Mouse (Mus musculus) thymus, adult 2 months (tissue): ENCODE data around the gene Slc35d1.

Source experiments
- CTCF ChIP-seq: fragments of 200-500 bp; IDR thresholded peaks from 2 replicates; pipeline ENCODE4 v1.5.1; 2012; ENCODE audit warnings: mild to moderate bottlenecking, control low read depth, low read length, moderate library complexity, borderline replicate concordance; ENCODE audit not compliant: control insufficient read depth, poor library complexity, insufficient read depth; ENCODE audit errors: extremely low read depth
- POLR2A ChIP-seq: fragments of 200-500 bp; IDR thresholded peaks from 2 replicates; pipeline ENCODE4 v1.6.1; 2012; ENCODE audit warnings: mild to moderate bottlenecking, low read length, control low read depth, moderate library complexity; ENCODE audit not compliant: control insufficient read depth, poor library complexity, insufficient read depth; ENCODE audit errors: extremely low read depth

DNA sequence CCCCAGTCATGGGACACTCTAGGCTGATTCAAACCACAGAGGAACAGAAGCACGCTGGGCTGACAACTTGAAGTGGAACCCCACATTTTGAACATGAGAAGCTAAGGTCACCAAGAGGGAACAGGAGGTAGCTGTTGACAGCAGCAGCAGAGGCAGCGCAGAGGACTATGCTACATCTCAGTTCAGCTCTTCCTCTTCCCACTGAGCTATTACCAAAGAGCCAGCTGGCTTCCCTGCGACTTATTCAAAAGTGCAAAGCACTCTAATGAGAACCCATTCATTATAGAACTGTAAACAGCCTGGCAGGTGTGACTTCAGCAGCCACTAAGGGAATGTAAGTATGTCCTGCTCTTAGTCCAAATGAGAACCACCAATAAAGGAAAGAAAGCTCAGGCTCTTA lies 35.4 kb downstream of the Slc35d1 start:
- TF ChIP-seq POLR2A = no peak
- no peak for TF ChIP-seq CTCF
